Mouse (Mus musculus): ENCODE measurements around the gene Proser2. TPM values are rescaled to one million over a fixed set of nuclear protein-coding genes. Genes with fewer than 3 reads are reported as not detected.

The Proser2 gene
- polyA plus RNA-seq, 1 experiment = 5.2 TPM

DNA sequence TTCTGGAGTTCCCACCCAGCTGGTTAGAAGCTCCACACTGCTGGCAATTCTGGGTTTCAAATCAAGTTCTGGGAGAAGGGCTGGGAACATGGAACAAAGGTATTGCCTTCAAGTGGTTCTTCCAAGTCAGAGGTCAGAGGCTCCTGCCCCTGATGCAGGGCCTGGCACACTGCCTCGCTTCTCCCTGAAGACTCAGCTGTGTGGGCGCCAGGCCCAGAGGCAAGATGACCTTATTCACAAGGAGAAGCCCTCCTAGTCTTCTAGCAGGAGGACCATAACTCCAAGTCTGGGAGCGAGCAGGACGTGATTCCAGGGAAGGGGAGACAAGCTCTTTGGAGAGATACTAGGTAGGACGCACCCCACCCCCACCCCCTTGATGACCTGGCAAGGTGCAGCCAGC, 42.9 kb downstream of the Proser2 start:
- no peaks in the 10 kb centered on the region for H3K27me3 ChIP-seq (ENCODE audit: control insufficient read depth, insufficient read depth, low read length, poor library complexity, severe bottlenecking)
- no peak for TF ChIP-seq POLR2A (IDR thresholded peaks at IDR 0.05; ENCODE audit: insufficient read depth, low read length)
- no peak for TF ChIP-seq CTCF (IDR thresholded peaks at IDR 0.05; ENCODE audit: low read depth, low read length)
- TF ChIP-seq EP300 (IDR thresholded peaks at IDR 0.05; ENCODE audit: insufficient read depth, low read depth, low read length) = no peak
- no peak overlapping the region for H3K9ac ChIP-seq (ENCODE audit: low read depth, poor library complexity, severe bottlenecking)
- H3K36me3 ChIP-seq (ENCODE audit: control insufficient read depth, insufficient read depth, low read length, poor library complexity, severe bottlenecking) = no peaks in the 10 kb centered on the region
- no peak overlapping the region for H3K4me3 ChIP-seq (ENCODE audit: low read depth, low read length)
- H3K9me3 ChIP-seq (replicated peaks; ENCODE audit: control insufficient read depth, insufficient read depth, low read length, poor library complexity, severe bottlenecking) = no peaks in the 10 kb centered on the region
- no peak overlapping the region for H3K27ac ChIP-seq (ENCODE audit: insufficient read depth, low read length)
- no peaks in the 10 kb centered on the region for H3K4me1 ChIP-seq (ENCODE audit: control insufficient read depth, insufficient read depth, low read length)

GRCm38 (mm10) chr2:6085622-6086530, 44.1 kb downstream of the Proser2 start:
- no peaks in the 10 kb centered on the region for H3K4me1 ChIP-seq (ENCODE audit: control insufficient read depth, insufficient read depth, low read length)
- H3K27ac ChIP-seq (ENCODE audit: insufficient read depth, low read length) = no peak overlapping the region
- H3K4me3 ChIP-seq (ENCODE audit: low read depth, low read length) = no peak overlapping the region
- H3K9me3 ChIP-seq (replicated peaks; ENCODE audit: control insufficient read depth, insufficient read depth, low read length, poor library complexity, severe bottlenecking) = no peaks in the 10 kb centered on the region
- no peaks in the 10 kb centered on the region for H3K36me3 ChIP-seq (ENCODE audit: control insufficient read depth, insufficient read depth, low read length, poor library complexity, severe bottlenecking)
- no peak overlapping the region for H3K9ac ChIP-seq (ENCODE audit: low read depth, poor library complexity, severe bottlenecking)
- TF ChIP-seq EP300 (IDR thresholded peaks at IDR 0.05; ENCODE audit: insufficient read depth, low read depth, low read length) = no peak
- TF ChIP-seq POLR2A (IDR thresholded peaks at IDR 0.05; ENCODE audit: insufficient read depth, low read length) = no peak
- TF ChIP-seq CTCF (IDR thresholded peaks at IDR 0.05; ENCODE audit: low read depth, low read length) = no peak
- no peaks in the 10 kb centered on the region for H3K27me3 ChIP-seq (ENCODE audit: control insufficient read depth, insufficient read depth, low read length, poor library complexity, severe bottlenecking)

GRCm38 (mm10) chr2:6083696-6084095, 46.3 kb downstream of the Proser2 start:
- Histone ChIP-seq H3K4me3 (ENCODE audit: low read depth, low read length) (no peak overlapping the region), H3K9me3 (replicated peaks; ENCODE audit: control insufficient read depth, insufficient read depth, low read length, poor library complexity, severe bottlenecking) (no peaks in the 10 kb centered on the region)
- TF ChIP-seq EP300 (IDR thresholded peaks at IDR 0.05; ENCODE audit: insufficient read depth, low read depth, low read length) = no peak

GRCm38 (mm10) chr2:6082615-6083014, 47.4 kb downstream of the Proser2 start:
- Histone ChIP-seq H3K4me3 (ENCODE audit: low read depth, low read length) (no peak overlapping the region), H3K27me3 (ENCODE audit: control insufficient read depth, insufficient read depth, low read length, poor library complexity, severe bottlenecking) (no peaks in the 10 kb centered on the region), H3K9ac (ENCODE audit: low read depth, poor library complexity, severe bottlenecking) (no peak overlapping the region), H3K4me1 (ENCODE audit: control insufficient read depth, insufficient read depth, low read length) (peaks cover under 1% of the 10 kb centered on the region), H3K27ac (ENCODE audit: insufficient read depth, low read length) (no peak overlapping the region), H3K9me3 (replicated peaks; ENCODE audit: control insufficient read depth, insufficient read depth, low read length, poor library complexity, severe bottlenecking) (no peaks in the 10 kb centered on the region), H3K36me3 (ENCODE audit: control insufficient read depth, insufficient read depth, low read length, poor library complexity, severe bottlenecking) (no peaks in the 10 kb centered on the region)
- TF ChIP-seq POLR2A (IDR thresholded peaks at IDR 0.05; ENCODE audit: insufficient read depth, low read length) = no peak
- TF ChIP-seq EP300 (IDR thresholded peaks at IDR 0.05; ENCODE audit: insufficient read depth, low read depth, low read length) = no peak
- TF ChIP-seq CTCF (IDR thresholded peaks at IDR 0.05; ENCODE audit: low read depth, low read length) = no peak

More at GRCm38 (mm10) chr2:6083696-6084095, 46.3 kb downstream of the Proser2 start:
- H3K36me3 ChIP-seq (ENCODE audit: control insufficient read depth, insufficient read depth, low read length, poor library complexity, severe bottlenecking) = no peaks in the 10 kb centered on the region
- H3K27me3 ChIP-seq (ENCODE audit: control insufficient read depth, insufficient read depth, low read length, poor library complexity, severe bottlenecking) = no peaks in the 10 kb centered on the region
- H3K9ac ChIP-seq (ENCODE audit: low read depth, poor library complexity, severe bottlenecking) = no peak overlapping the region
- no peak overlapping the region for H3K27ac ChIP-seq (ENCODE audit: insufficient read depth, low read length)
- H3K4me1 ChIP-seq (ENCODE audit: control insufficient read depth, insufficient read depth, low read length) = no peaks in the 10 kb centered on the region

- Histone ChIP-seq H3K9ac (ENCODE audit: low read depth, poor library complexity, severe bottlenecking) (no peak overlapping the region), H3K4me1 (ENCODE audit: control insufficient read depth, insufficient read depth, low read length) (peaks cover 2% of the 10 kb centered on the region), H3K36me3 (ENCODE audit: control insufficient read depth, insufficient read depth, low read length, poor library complexity, severe bottlenecking) (no peaks in the 10 kb centered on the region), H3K27me3 (ENCODE audit: control insufficient read depth, insufficient read depth, low read length, poor library complexity, severe bottlenecking) (no peaks in the 10 kb centered on the region), H3K4me3 (ENCODE audit: low read depth, low read length) (no peak overlapping the region), H3K9me3 (replicated peaks; ENCODE audit: control insufficient read depth, insufficient read depth, low read length, poor library complexity, severe bottlenecking) (no peaks in the 10 kb centered on the region), H3K27ac (ENCODE audit: insufficient read depth, low read length) (no peak overlapping the region)
- no peak for TF ChIP-seq POLR2A (IDR thresholded peaks at IDR 0.05; ENCODE audit: insufficient read depth, low read length)
- no peak for TF ChIP-seq EP300 (IDR thresholded peaks at IDR 0.05; ENCODE audit: insufficient read depth, low read depth, low read length)
- TF ChIP-seq CTCF (IDR thresholded peaks at IDR 0.05; ENCODE audit: low read depth, low read length) = no peak
Observed at GRCm38 (mm10) chr2:6081108-6081507, 48.9 kb downstream of the Proser2 start.

DNA sequence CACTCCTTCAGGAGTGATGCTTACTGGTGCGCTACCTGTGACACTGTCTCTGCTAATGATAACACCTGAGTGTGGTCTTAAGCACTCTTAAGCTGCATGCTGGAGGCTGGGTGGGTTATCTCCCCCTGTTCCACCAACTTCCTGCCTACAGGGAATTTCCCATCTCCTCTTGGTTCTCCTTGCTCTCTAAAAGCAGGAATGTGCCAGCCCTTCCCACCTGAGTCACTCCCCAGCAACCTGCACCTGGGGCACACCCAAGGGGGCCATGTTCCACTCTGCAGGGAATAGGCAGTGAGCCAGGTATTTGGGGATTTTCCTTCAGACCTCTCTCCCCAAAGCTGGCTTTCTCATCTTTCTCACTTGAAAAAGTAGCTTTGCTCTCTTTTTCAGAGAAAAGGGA, 50.0 kb downstream of the Proser2 start:
- H3K4me1 ChIP-seq (ENCODE audit: control insufficient read depth, insufficient read depth, low read length) = peaks cover 5% of the 10 kb centered on the region
- no peaks in the 10 kb centered on the region for H3K9me3 ChIP-seq (replicated peaks; ENCODE audit: control insufficient read depth, insufficient read depth, low read length, poor library complexity, severe bottlenecking)
- TF ChIP-seq POLR2A (IDR thresholded peaks at IDR 0.05; ENCODE audit: insufficient read depth, low read length) (no peak), CTCF (IDR thresholded peaks at IDR 0.05; ENCODE audit: low read depth, low read length) (no peak), EP300 (IDR thresholded peaks at IDR 0.05; ENCODE audit: insufficient read depth, low read depth, low read length) (no peak)
- H3K9ac ChIP-seq (ENCODE audit: low read depth, poor library complexity, severe bottlenecking) = no peak overlapping the region
- H3K27ac ChIP-seq (ENCODE audit: insufficient read depth, low read length) = no peak overlapping the region
- H3K36me3 ChIP-seq (ENCODE audit: control insufficient read depth, insufficient read depth, low read length, poor library complexity, severe bottlenecking) = no peaks in the 10 kb centered on the region
- H3K4me3 ChIP-seq (ENCODE audit: low read depth, low read length) = no peak overlapping the region
- no peaks in the 10 kb centered on the region for H3K27me3 ChIP-seq (ENCODE audit: control insufficient read depth, insufficient read depth, low read length, poor library complexity, severe bottlenecking)

All from ES-Bruce4 (cell line).